Mouse (Mus musculus) liver, adult 2 months (tissue): Measurements from ENCODE around the gene Mta2.

Source experiments
- CTCF ChIP-seq: fragments of 200-500 bp; IDR thresholded peaks from 2 replicates; pipeline ENCODE4 v1.5.1; 2011; ENCODE audit warnings: low read depth, low read length, control low read depth
- POLR2A ChIP-seq: fragments of 200-500 bp; IDR thresholded peaks from 2 replicates; pipeline ENCODE4 v1.6.1; 2011; ENCODE audit warnings: low read length, control low read depth; ENCODE audit not compliant: insufficient read depth; ENCODE audit errors: extremely low read depth

- TF ChIP-seq CTCF (no peak), POLR2A (no peak)
Measured at GRCm38 (mm10) chr19:8895397-8895960, 46.2 kb upstream of the Mta2 start.
